Mouse (Mus musculus): Measurements from ENCODE around the gene Sh3rf3. TPM values are rescaled to one million over a fixed set of nuclear protein-coding genes. Genes with fewer than 3 reads are reported as not detected.

Sh3rf3 gene
- polyA plus RNA-seq, 1 experiment from 2014 or later, result 1.7 TPM

DNA sequence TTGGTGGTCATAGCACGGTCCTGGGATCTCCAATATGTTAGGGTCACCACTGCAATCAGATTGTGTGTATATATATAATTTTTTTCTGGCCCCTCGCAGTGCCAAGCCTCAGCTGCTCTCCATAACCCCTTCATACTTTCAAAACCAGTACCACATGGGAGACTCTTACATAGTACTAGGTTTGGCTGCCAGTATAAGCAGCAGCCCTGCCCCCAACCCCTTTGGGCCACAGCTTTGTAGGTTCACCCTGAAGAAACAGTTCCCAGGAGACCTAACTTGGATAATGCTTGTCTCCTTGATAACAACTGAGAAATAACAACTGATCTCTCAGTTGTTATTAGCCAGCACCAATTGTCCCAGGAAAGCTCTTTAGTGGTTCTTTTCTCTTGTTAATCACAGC is 69.6 kb downstream of the Sh3rf3 start:
- CTCF ChIA-PET, result interaction anchor here (0.7 kb wide), 1 partner anchor 8 kb away, joined by 3 read pairs; no protein-coding TSS in a partner anchor
- H3K27me3 ChIP-seq, result peaks cover 20% of the 10 kb centered on the region
- DNase-seq (ENCODE audit: low read depth, low spot score) (no peak), ATAC-seq (no peak)
- POLR2A ChIA-PET, result no interaction called here
- TF ChIP-seq CTCF (IDR thresholded peaks at IDR 0.05), result no peak
- in situ Hi-C loops (cut with MboI; ENCODE audit: low pct_unique_long_range_greater_than_20kb), result no loop called here

DNA sequence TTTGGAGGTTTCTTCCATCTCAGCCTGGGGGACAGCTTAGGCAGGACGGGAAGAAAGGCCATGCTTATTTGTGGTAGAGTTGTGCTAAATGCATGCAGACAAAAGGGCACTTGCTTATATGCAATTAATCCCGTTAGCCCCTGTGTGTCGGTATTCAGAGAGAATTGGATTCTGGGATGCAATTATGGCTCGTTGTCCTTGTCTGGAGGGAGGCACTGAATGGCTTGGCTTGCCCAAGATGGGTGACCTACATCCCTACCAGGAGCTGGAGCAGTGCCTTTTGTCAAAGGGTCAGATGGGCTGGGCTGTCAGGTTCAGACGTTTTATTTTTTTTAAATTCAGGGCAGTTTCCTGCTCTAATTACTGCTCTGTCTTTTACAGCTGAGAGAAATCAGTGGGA is 72.2 kb downstream of the Sh3rf3 start:
- in situ Hi-C loops (cut with MboI; ENCODE audit: low pct_unique_long_range_greater_than_20kb), result no loop called here
- peaks cover 29% of the 10 kb centered on the region for H3K27me3 ChIP-seq
- POLR2A ChIA-PET, result no interaction called here
- ATAC-seq, result no peak
- CTCF ChIA-PET, result no interaction called here
- DNase-seq (ENCODE audit: low read depth, low spot score), result no peak
- TF ChIP-seq CTCF (IDR thresholded peaks at IDR 0.05), result no peak

DNA sequence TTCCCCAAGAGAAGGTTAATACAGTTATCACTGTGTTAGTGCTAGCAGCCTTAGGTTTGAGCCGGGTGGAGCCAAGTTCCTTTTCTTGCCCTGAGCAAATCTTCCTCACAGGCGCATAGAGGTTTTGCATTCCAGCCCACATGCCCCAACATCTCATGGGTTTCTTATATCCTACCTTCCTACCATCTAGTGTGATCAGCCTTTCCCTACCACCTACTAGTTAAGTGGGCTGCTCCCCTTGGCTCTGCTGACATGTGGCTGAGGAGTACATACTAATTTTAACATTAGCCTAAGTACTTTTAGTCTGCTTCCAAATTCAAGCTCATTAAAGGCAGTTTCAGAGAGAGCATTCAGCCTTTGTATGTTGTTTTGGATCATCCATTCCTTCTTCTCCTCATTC is 72.7 kb downstream of the Sh3rf3 start:
- no peak for TF ChIP-seq CTCF (IDR thresholded peaks at IDR 0.05)
- no peak for ATAC-seq
- peaks cover 29% of the 10 kb centered on the region for H3K27me3 ChIP-seq
- no peak for DNase-seq (ENCODE audit: low read depth, low spot score)
- ChIA-PET CTCF (no interaction called here), POLR2A (no interaction called here)
- in situ Hi-C loops (cut with MboI; ENCODE audit: low pct_unique_long_range_greater_than_20kb), result no loop called here

DNA sequence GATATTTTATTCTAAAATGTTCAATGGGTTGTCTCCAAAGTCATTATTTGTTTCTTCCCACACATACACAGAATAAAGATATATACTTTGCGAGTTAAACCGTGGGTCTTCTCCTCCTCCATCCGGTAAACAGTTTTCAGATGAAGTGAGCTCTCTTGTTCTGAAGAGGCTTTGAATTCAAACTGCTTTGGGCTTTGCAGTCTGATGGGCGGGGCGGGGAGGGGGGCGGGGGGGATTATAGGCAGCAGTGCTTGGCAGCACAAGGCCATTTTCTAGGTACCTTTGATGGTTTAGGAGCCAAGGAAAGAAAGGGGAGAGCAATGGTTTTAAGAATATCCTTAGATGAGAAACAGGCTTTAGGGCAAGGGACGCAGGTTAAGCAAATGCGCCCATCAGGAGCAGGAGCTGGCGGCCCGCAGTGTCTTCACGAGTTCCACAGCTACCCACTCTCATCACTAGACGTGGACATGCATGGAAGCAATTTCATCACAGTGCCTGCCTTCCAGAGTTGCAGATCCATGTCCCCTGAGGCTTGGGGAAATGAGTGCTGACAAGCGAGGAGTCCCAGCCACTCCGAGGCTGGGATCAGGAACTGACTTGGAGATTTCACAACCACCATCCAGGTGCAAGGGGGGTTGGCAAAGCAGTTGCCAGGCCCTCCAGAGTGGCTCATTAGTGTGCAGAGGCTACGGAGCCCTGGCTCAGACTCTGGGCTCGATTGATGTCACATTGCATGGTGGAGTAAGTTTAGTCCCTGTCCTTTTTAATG is 77.7 kb downstream of the Sh3rf3 start:
- in situ Hi-C loops (cut with MboI; ENCODE audit: low pct_unique_long_range_greater_than_20kb), result no loop called here
- no peak for TF ChIP-seq CTCF (IDR thresholded peaks at IDR 0.05)
- H3K27me3 ChIP-seq, result peaks cover 54% of the 10 kb centered on the region
- DNase-seq (ENCODE audit: low read depth, low spot score) (no peak), ATAC-seq (no peak)
- CTCF ChIA-PET, result no interaction called here
- POLR2A ChIA-PET, result interaction anchor here (0.6 to 0.7 kb wide), 2 partner anchors 566 to 1087 kb away, joined by 3 read pairs; no protein-coding TSS in a partner anchor

DNA sequence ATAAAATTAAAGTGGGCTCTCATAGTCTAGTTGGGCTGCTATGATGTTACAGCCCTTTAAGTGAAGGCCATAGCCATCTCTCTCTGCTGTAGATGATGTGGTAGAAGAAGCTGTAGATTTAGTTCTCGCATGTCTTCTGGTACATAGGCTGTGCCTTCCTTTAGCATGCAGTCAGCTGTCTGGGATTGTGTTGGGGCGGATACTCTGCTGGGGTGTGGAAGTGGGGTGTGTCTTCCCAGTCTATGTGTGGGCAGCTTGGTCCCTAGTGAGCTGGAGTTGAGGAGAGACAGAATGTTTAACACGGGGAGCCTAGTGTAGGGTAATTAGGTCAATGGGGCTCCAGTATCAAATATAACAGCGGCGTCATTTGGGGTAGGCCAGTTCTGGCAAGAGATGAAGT is 82.3 kb downstream of the Sh3rf3 start:
- CTCF ChIA-PET, result no interaction called here
- H3K27me3 ChIP-seq, result peaks cover 43% of the 10 kb centered on the region
- in situ Hi-C loops (cut with MboI; ENCODE audit: low pct_unique_long_range_greater_than_20kb), result no loop called here
- no peak for TF ChIP-seq CTCF (IDR thresholded peaks at IDR 0.05)
- no peak for DNase-seq (ENCODE audit: low read depth, low spot score)
- POLR2A ChIA-PET, result no interaction called here
- no peak for ATAC-seq

DNA sequence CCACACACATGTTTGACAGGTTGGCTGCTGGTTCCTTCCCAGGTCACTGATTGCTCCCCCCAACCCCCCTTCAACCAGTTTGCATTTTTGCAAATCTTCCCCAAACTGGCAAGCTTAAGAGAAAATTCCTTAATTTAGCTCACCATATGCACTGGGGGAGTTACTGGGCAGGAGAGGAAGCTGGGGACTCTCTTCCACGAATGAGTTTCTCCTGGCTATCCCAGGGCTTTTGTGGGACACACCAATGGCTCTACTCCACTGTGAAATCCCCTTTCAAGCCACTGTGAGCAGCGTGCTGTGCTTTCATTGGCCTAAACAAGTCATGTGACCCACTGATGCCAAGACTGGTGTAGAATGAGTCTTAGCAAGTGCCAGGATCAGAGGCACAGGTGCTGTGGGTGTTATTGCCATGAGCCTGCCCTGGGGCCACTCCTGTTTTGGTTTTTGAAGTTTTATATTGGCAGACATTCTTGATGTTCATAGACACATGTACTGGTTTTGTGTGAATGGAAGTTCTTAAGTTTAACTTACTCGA is 83.9 kb downstream of the Sh3rf3 start:
- in situ Hi-C loops (cut with MboI; ENCODE audit: low pct_unique_long_range_greater_than_20kb), result no loop called here
- peaks cover 46% of the 10 kb centered on the region for H3K27me3 ChIP-seq
- no peak for TF ChIP-seq CTCF (IDR thresholded peaks at IDR 0.05)
- POLR2A ChIA-PET, result no interaction called here
- ATAC-seq (no peak), DNase-seq (ENCODE audit: low read depth, low spot score) (no peak)
- CTCF ChIA-PET, result no interaction called here

DNA sequence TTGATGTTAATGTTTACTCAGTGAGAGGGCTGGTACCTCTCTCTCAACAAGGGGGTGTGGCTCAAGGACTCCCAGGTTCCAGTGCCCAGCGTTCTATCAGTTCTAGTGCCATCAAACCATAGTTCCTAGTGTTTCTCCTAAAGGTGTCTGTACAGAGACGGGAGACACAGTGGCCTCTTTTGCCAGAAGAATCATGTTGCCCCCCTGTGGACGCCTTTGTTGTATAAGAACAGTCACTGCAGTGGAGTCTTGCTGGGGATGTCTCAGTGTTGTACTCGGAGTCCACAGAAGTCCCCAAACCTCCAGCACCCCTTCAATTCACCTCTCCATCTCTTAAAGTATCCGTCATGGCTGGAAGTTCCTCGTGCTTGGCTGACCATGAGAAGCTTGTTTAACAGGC is 92.1 kb downstream of the Sh3rf3 start:
- CTCF ChIA-PET, result interaction anchor here (1.6 kb wide), 1 partner anchor 13 kb away, joined by 4 read pairs; no protein-coding TSS in a partner anchor
- no peak for ATAC-seq
- in situ Hi-C loops (cut with MboI; ENCODE audit: low pct_unique_long_range_greater_than_20kb), result no loop called here
- TF ChIP-seq CTCF (IDR thresholded peaks at IDR 0.05), result no peak
- POLR2A ChIA-PET, result no interaction called here
- DNase-seq (ENCODE audit: low read depth, low spot score), result no peak
- peaks cover 41% of the 10 kb centered on the region for H3K27me3 ChIP-seq

DNA sequence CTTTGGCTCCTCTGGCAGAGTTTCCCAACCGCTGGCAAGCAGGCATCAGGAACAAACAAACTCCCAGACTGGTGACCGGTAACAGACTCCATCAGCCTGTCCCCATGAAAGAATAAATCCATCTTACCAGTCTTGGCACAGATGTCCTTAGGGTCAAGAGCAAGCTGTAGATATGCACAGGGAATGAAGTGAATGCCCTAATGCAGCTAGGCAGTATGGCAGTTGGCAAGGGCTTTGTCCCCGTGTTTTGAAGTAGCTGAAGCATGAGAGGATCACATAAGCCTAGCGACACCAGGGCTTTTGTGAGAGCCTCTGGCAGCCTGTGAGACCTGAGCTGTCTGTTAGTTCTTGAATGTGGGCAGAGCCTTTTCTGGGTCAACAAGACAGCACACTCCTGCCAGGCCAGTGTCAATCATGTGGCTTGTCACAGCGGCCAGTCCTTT is 93.9 kb downstream of the Sh3rf3 start:
- peaks cover 35% of the 10 kb centered on the region for H3K27me3 ChIP-seq
- DNase-seq (ENCODE audit: low read depth, low spot score) (no peak), ATAC-seq (no peak)
- in situ Hi-C loops (cut with MboI; ENCODE audit: low pct_unique_long_range_greater_than_20kb), result no loop called here
- ChIA-PET POLR2A (no interaction called here), CTCF (no interaction called here)
- TF ChIP-seq CTCF (IDR thresholded peaks at IDR 0.05), result no peak

DNA sequence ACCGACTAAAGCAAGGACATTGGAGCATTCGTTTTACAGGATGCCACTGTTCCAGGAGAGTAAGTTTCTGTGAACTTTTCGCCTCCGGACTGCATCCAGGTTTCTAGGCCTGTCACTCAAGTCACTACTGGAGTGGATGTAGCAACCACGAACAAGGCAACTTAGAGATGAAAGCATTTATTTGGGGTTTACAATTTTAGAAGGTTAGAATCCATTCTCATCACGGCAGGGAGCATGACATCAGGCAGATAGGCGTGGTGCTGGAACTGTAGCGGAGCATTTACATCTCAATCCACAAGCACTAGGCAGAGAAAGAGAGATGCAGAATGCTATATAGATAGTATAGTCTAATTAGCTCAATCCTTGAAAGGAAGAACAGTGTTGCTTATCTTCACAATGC is 95.3 kb downstream of the Sh3rf3 start:
- peaks cover 29% of the 10 kb centered on the region for H3K27me3 ChIP-seq
- CTCF ChIA-PET, result interaction anchor here (1.1 kb wide), 1 partner anchor 21 kb away, joined by 3 read pairs; no protein-coding TSS in a partner anchor
- DNase-seq (ENCODE audit: low read depth, low spot score), result no peak
- no peak for TF ChIP-seq CTCF (IDR thresholded peaks at IDR 0.05)
- ATAC-seq, result no peak
- in situ Hi-C loops (cut with MboI; ENCODE audit: low pct_unique_long_range_greater_than_20kb), result no loop called here
- POLR2A ChIA-PET, result no interaction called here

DNA sequence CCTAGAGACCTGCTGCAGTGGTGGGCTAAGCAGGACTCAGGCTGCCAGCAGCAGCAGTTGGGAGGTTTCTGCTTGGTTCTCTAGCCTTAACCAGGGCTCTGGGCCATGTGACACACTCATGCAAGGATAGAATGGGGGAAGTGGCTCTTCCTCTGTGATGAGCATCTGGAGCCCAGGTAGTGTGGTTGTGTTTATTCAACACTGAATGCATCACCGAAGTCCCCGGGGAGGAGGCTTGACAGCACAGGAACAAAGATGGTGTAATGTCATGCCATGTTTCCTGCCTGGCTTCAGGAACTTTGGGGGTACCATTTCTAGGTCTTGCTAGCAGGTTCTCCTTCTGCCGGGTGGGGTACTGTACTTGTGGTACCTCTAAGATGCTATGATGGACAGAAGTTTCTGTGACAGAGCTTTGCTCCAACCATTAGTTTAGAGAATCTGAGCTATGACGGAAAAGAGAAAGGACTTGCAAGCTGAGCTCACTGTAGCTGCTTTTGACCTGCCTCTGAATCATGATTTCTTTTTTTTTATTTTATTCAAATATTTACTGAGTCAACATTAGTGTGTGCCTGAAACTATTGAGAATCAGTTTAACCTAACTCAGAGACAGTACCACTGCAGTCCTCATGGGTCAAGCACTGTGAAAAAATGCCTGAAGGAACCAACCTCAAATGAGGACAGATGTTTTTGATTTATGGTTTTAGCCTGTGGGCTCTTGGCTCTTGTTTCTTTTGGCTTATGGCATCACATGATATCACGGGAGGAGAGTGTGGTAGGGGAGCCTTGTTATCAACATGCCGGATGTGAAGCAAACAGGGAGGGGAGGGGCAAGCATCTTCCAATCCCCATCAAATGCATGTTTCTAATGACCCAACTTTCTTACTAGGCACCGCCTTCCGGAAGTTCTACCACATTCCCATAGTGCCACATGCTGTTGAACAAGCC is 102.4 kb downstream of the Sh3rf3 start:
- ATAC-seq, result no peak
- ChIA-PET CTCF (no interaction called here), POLR2A (no interaction called here)

More for the DNA sequence above, 102.4 kb downstream of the Sh3rf3 start:
- no peak for DNase-seq (ENCODE audit: low read depth, low spot score)
- H3K27me3 ChIP-seq, result no peaks in the 10 kb centered on the region
- in situ Hi-C loops (cut with MboI; ENCODE audit: low pct_unique_long_range_greater_than_20kb), result no loop called here
- no peak for TF ChIP-seq CTCF (IDR thresholded peaks at IDR 0.05)

Measured in Patski (cell line).